Mouse (Mus musculus) adipocyte (in vitro differentiated cells): ENCODE measurements around the gene Hibadh.

Source experiments
- DNase-seq: peaks from one replicate; pipeline ENCODE4 v3.0.0-alpha.2; 2016; ENCODE audit warnings: low spot score

The Hibadh gene

DNA sequence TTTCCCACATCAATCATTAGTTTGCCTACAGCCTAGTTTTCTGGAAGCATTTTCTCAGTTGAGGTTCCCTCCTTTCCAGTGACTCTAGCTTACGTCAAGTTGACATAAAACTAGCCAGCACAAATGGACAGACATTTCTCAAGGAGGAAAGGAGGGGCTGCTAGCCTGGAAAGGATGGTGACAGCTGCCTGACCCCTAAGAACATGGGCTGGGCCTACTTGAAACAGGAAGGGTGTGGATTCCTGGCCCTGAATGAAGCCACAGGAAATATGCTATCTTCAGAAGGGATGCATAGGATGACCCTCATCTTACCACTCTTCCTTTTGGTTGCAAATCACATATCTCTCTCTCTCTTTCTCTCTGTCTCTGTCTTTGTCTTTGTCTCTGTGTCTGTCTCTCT, 138.7 kb downstream of the Hibadh start:
- DNase-seq = no peak
